Mouse (Mus musculus): ENCODE data around the gene Gapdh. TPM values are rescaled to one million over a fixed set of nuclear protein-coding genes. Genes with fewer than 3 reads are reported as not detected.
A peak's percentile ranks its signal among the peaks of the same experiment; 100 is the strongest.
"Not testable (repeated sequence)": the region's sequence is repeated elsewhere in the genome, so short reads cannot be mapped to it uniquely, and the experiment has no call there.

The Gapdh gene
- total and polyA plus RNA-seq, 2 experiments from 2014 or later = 4,065 to 6,647 TPM

GRCm38 (mm10) chr6:125166861-125167650 is 789 bp upstream of the Gapdh start:
- Histone ChIP-seq H3K36me3 (replicated peaks; ENCODE audit: control insufficient read depth, insufficient read depth, low read length) (peaks cover 63% of the 10 kb centered on the region), H3K4me1 (ENCODE audit: control insufficient read depth, insufficient read depth) (peaks cover 18% of the 10 kb centered on the region), H3K4me2 (ENCODE audit: low read depth, low read length) (peak overlapping the region; percentile 78), H3K27ac (ENCODE audit: low read depth) (peak overlapping the region; percentile 97), H3K27me3 (ENCODE audit: control insufficient read depth, insufficient read depth, low read length) (no peaks in the 10 kb centered on the region), H3K9ac (replicated peaks; ENCODE audit: low read depth, low read length) (peak overlapping the region; percentile 58), H3K4me3 (ENCODE audit: low read depth, low read length) (peak overlapping the region; percentile 79), H3K9me3 (replicated peaks; ENCODE audit: control insufficient read depth, low read length) (no peaks in the 10 kb centered on the region)
- 18% methylated on average over 10 of the region's 10 CpGs for WGBS
- TF ChIP-seq CTCF (IDR thresholded peaks at IDR 0.05; ENCODE audit: low read depth) (no peak), EP300 (IDR thresholded peaks at IDR 0.05; ENCODE audit: low read depth) (peak; percentile 84)
- ATAC-seq (ENCODE audit: insufficient read depth, low read depth) (peak; percentile 52), DNase-seq (ENCODE audit: low spot score) (peak; percentile 69)

GRCm38 (mm10) chr6:125165328-125165891 is 857 bp downstream of the Gapdh start:
- peak overlapping the region; percentile 78 for H3K4me2 ChIP-seq (ENCODE audit: low read depth, low read length)
- peak overlapping the region; percentile 97 for H3K27ac ChIP-seq (ENCODE audit: low read depth)
- WGBS = under 1% methylated on average over 36 of the region's 36 CpGs
- H3K9me3 ChIP-seq (replicated peaks; ENCODE audit: control insufficient read depth, low read length) = no peaks in the 10 kb centered on the region
- H3K4me3 ChIP-seq (ENCODE audit: low read depth, low read length) = peak overlapping the region; percentile 79
- peak; percentile 78 for ATAC-seq (ENCODE audit: insufficient read depth, low read depth)
- peak; percentile 98 for DNase-seq (ENCODE audit: low spot score)
- no peaks in the 10 kb centered on the region for H3K27me3 ChIP-seq (ENCODE audit: control insufficient read depth, insufficient read depth, low read length)
- peak overlapping the region; percentile 92 for H3K9ac ChIP-seq (replicated peaks; ENCODE audit: low read depth, low read length)
- peaks cover 57% of the 10 kb centered on the region for H3K36me3 ChIP-seq (replicated peaks; ENCODE audit: control insufficient read depth, insufficient read depth, low read length)
- TF ChIP-seq CTCF (IDR thresholded peaks at IDR 0.05; ENCODE audit: low read depth) (no peak), EP300 (IDR thresholded peaks at IDR 0.05; ENCODE audit: low read depth) (peak; percentile 95)
- H3K4me1 ChIP-seq (ENCODE audit: control insufficient read depth, insufficient read depth) = peaks cover 26% of the 10 kb centered on the region

GRCm38 (mm10) chr6:125164672-125165327 is 1.5 kb downstream of the Gapdh start:
- H3K27me3 ChIP-seq (ENCODE audit: control insufficient read depth, insufficient read depth, low read length) = no peaks in the 10 kb centered on the region
- H3K4me3 ChIP-seq (ENCODE audit: low read depth, low read length) = peak overlapping the region; percentile 79
- ATAC-seq (ENCODE audit: insufficient read depth, low read depth) = no peak
- peak overlapping the region; percentile 78 for H3K4me2 ChIP-seq (ENCODE audit: low read depth, low read length)
- peaks cover 26% of the 10 kb centered on the region for H3K4me1 ChIP-seq (ENCODE audit: control insufficient read depth, insufficient read depth)
- peak; percentile 67 for DNase-seq (ENCODE audit: low spot score)
- TF ChIP-seq EP300 (IDR thresholded peaks at IDR 0.05; ENCODE audit: low read depth) = no peak
- no peak for TF ChIP-seq CTCF (IDR thresholded peaks at IDR 0.05; ENCODE audit: low read depth)
- H3K36me3 ChIP-seq (replicated peaks; ENCODE audit: control insufficient read depth, insufficient read depth, low read length) = peaks cover 57% of the 10 kb centered on the region
- H3K9ac ChIP-seq (replicated peaks; ENCODE audit: low read depth, low read length) = peak overlapping the region; percentile 92
- under 1% methylated on average over 38 of the region's 39 CpGs for WGBS
- H3K27ac ChIP-seq (ENCODE audit: low read depth) = peak overlapping the region; percentile 97
- no peaks in the 10 kb centered on the region for H3K9me3 ChIP-seq (replicated peaks; ENCODE audit: control insufficient read depth, low read length)

- H3K27ac ChIP-seq (ENCODE audit: low read depth) = peak overlapping the region; percentile 97
- ATAC-seq (ENCODE audit: insufficient read depth, low read depth) (no peak), DNase-seq (ENCODE audit: low spot score) (no peak)
- peak overlapping the region; percentile 92 for H3K9ac ChIP-seq (replicated peaks; ENCODE audit: low read depth, low read length)
- no peak for TF ChIP-seq EP300 (IDR thresholded peaks at IDR 0.05; ENCODE audit: low read depth)
- peak overlapping the region; percentile 78 for H3K4me2 ChIP-seq (ENCODE audit: low read depth, low read length)
- H3K4me3 ChIP-seq (ENCODE audit: low read depth, low read length) = peak overlapping the region; percentile 79
- H3K36me3 ChIP-seq (replicated peaks; ENCODE audit: control insufficient read depth, insufficient read depth, low read length) = peaks cover 55% of the 10 kb centered on the region
- WGBS = 3% methylated on average over 20 of the region's 20 CpGs
- no peaks in the 10 kb centered on the region for H3K27me3 ChIP-seq (ENCODE audit: control insufficient read depth, insufficient read depth, low read length)
- H3K4me1 ChIP-seq (ENCODE audit: control insufficient read depth, insufficient read depth) = peaks cover 26% of the 10 kb centered on the region
- no peaks in the 10 kb centered on the region for H3K9me3 ChIP-seq (replicated peaks; ENCODE audit: control insufficient read depth, low read length)
Observed at GRCm38 (mm10) chr6:125163801-125164657, 2.2 kb downstream of the Gapdh start.

GRCm38 (mm10) chr6:125162615-125163305 is 3.5 kb downstream of the Gapdh start:
- Histone ChIP-seq H3K4me1 (ENCODE audit: control insufficient read depth, insufficient read depth) (peaks cover 24% of the 10 kb centered on the region), H3K4me3 (ENCODE audit: low read depth, low read length) (peak overlapping the region; percentile 9; the same call in 1 of the 2 replicates), H3K9ac (replicated peaks; ENCODE audit: low read depth, low read length) (0 out of 2 replicates have a peak overlapping the region, but pooled peaks have one; percentile 13), H3K36me3 (replicated peaks; ENCODE audit: control insufficient read depth, insufficient read depth, low read length) (peaks cover 51% of the 10 kb centered on the region), H3K4me2 (ENCODE audit: low read depth, low read length) (peak overlapping the region; percentile 78), H3K27ac (ENCODE audit: low read depth) (0 out of 2 replicates have a peak overlapping the region, but pooled peaks have one; percentile 80)
- H3K27me3 ChIP-seq (ENCODE audit: control insufficient read depth, insufficient read depth, low read length); DNase-seq (ENCODE audit: low spot score); ATAC-seq (ENCODE audit: insufficient read depth, low read depth); H3K9me3 ChIP-seq (replicated peaks; ENCODE audit: control insufficient read depth, low read length): not testable (repeated sequence)
- WGBS = 50% methylated on average over 10 of the region's 16 CpGs
